Mouse (Mus musculus) liver, adult 2 months (tissue): ENCODE data around the gene Gclc.

Experiments used
- CTCF ChIP-seq: fragments of 200-500 bp; IDR thresholded peaks from 2 replicates; pipeline ENCODE4 v1.5.1; 2011; ENCODE audit warnings: low read depth, low read length, control low read depth
- POLR2A ChIP-seq: fragments of 200-500 bp; IDR thresholded peaks from 2 replicates; pipeline ENCODE4 v1.6.1; 2011; ENCODE audit warnings: low read length, control low read depth; ENCODE audit not compliant: insufficient read depth; ENCODE audit errors: extremely low read depth

DNA sequence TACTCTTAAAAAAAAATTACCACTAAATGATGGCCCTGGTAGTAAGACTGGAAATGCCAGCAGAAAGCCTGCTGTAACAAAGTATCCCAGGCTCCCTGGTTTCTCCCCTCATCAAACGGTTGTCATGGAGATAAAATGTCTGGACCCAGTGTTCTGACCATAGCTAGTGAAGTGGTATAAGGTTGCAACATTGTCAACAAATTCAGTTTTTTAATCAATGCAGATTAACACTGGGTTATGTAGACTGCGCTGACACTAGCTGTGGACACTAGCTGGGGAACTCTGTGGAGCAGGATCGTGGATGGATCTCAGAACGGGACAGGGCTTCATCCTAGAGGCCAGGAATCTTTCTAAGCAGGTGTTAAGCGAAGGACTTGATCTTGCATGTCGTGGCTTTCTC lies 47.8 kb upstream of the Gclc start:
- no peak for TF ChIP-seq CTCF
- TF ChIP-seq POLR2A, result no peak
